Mouse (Mus musculus) heart, embryonic 12.5 days (tissue): ENCODE data around the gene Sap30bp. TPM values are rescaled to one million over a fixed set of nuclear protein-coding genes. Genes with fewer than 3 reads are reported as not detected.

ENCODE experiments used
- ATAC-seq: fragments of 200-750 bp; cut with Nextera tagmentation; 2 replicates; pipeline ENCODE4 v1.8.0; 2017; ENCODE audit warnings: moderate TSS enrichment, moderate library complexity; ENCODE audit not compliant: insufficient number of reproducible peaks, low FRiP score
- H3K27ac ChIP-seq: fragments of 300-500 bp; sonication (generic); 2 replicates; pipeline ENCODE4 v1.5.1; 2016; ENCODE audit warnings: mild to moderate bottlenecking, moderate library complexity; ENCODE audit not compliant: poor library complexity, severe bottlenecking
- H3K27me3 ChIP-seq: fragments of 300-500 bp; sonication (generic); replicated peaks from 2 replicates; pipeline ENCODE4 v1.6.1; 2016; ENCODE audit warnings: mild to moderate bottlenecking, moderate library complexity
- H3K36me3 ChIP-seq: fragments of 300-500 bp; sonication (generic); 2 replicates; pipeline ENCODE4 v1.6.1; 2016; ENCODE audit warnings: mild to moderate bottlenecking, moderate library complexity
- H3K4me1 ChIP-seq: fragments of 300-500 bp; sonication (generic); replicated peaks from 2 replicates; pipeline ENCODE4 v1.6.1; 2016; ENCODE audit warnings: mild to moderate bottlenecking
- H3K4me2 ChIP-seq: fragments of 300-500 bp; sonication (generic); 2 replicates; pipeline ENCODE4 v1.6.1; 2016; ENCODE audit warnings: mild to moderate bottlenecking, moderate library complexity
- H3K4me3 ChIP-seq: fragments of 300-500 bp; sonication (generic); 2 replicates; pipeline ENCODE4 v1.5.1; 2016; ENCODE audit warnings: mild to moderate bottlenecking
- H3K9ac ChIP-seq: fragments of 300-500 bp; sonication (generic); 2 replicates; pipeline ENCODE4 v1.6.1; 2016; ENCODE audit warnings: mild to moderate bottlenecking, moderate library complexity
- H3K9me3 ChIP-seq: fragments of 300-500 bp; sonication (generic); replicated peaks from 2 replicates; pipeline ENCODE4 v1.6.1; 2016; ENCODE audit warnings: mild to moderate bottlenecking, moderate library complexity
- whole genome bisulfite sequencing: fragments of 180-500 bp; shearing (Covaris S2); methylation state at CpG from one replicate; pipeline ENCODE4 v1.1.7; 2016; 5-methylcytosine and 5-hydroxymethylcytosine counted together
- polyA plus RNA-seq: library from polyadenylated mRNA; unstranded; fragments of >200 nt; fragmentation: Nextera tagmentation; extraction: Ambion mirVana; gene quantifications from 2 replicates; pipeline ENCODE4 v1.2.1, GENCODE M21; 2016

Gene Sap30bp
- polyA plus RNA-seq, 1 experiment from 2014 or later: 29.4 TPM

- Histone ChIP-seq H3K9me3 (peaks cover 4% of the 10 kb centered on the region; the same call in 1 of the 2 replicates), H3K36me3 (peaks cover 27% of the 10 kb centered on the region), H3K27ac (peak overlapping the region; percentile 64), H3K9ac (peak overlapping the region; percentile 52), H3K27me3 (peaks cover 12% of the 10 kb centered on the region; the same call in 1 of the 2 replicates), H3K4me3 (peak overlapping the region; percentile 37), H3K4me1 (peaks cover 13% of the 10 kb centered on the region), H3K4me2 (peak overlapping the region; percentile 79)
- no peak for ATAC-seq
- 29% methylated on average over 8 of the region's 8 CpGs for WGBS
These were observed 71.2 kb downstream of the Sap30bp start for GRCm38 (mm10) chr11:116004186-116004823.

- Histone ChIP-seq H3K9ac (peak overlapping the region; percentile 52), H3K27me3 (peaks cover 7% of the 10 kb centered on the region; the same call in 1 of the 2 replicates), H3K4me1 (peaks cover 13% of the 10 kb centered on the region), H3K27ac (peak overlapping the region; percentile 64), H3K4me3 (peak overlapping the region; percentile 37), H3K36me3 (peaks cover 35% of the 10 kb centered on the region), H3K9me3 (peaks cover 4% of the 10 kb centered on the region; the same call in 1 of the 2 replicates), H3K4me2 (peak overlapping the region; percentile 79)
- 5% methylated on average over 54 of the region's 54 CpGs for WGBS
- peak; percentile 74 for ATAC-seq
These were observed 72.0 kb downstream of the Sap30bp start for GRCm38 (mm10) chr11:116004840-116005700.

GRCm38 (mm10) chr11:116005701-116006419 is 72.8 kb downstream of the Sap30bp start:
- WGBS: 68% methylated on average over 9 of the region's 9 CpGs
- H3K4me3 ChIP-seq: 0 out of 2 replicates have a peak overlapping the region, but pooled peaks have one; percentile 37
- H3K9me3 ChIP-seq: peaks cover 4% of the 10 kb centered on the region; the same call in 1 of the 2 replicates
- ATAC-seq: no peak
- H3K9ac ChIP-seq: peak overlapping the region; percentile 52
- no peaks in the 10 kb centered on the region; the same call in 1 of the 2 replicates for H3K27me3 ChIP-seq
- H3K4me1 ChIP-seq: peaks cover 13% of the 10 kb centered on the region
- H3K4me2 ChIP-seq: peak overlapping the region; percentile 79
- peaks cover 39% of the 10 kb centered on the region for H3K36me3 ChIP-seq
- H3K27ac ChIP-seq: peak overlapping the region; percentile 64; the same call in 1 of the 2 replicates

- Histone ChIP-seq H3K27me3 (no peaks in the 10 kb centered on the region), H3K27ac (no peak overlapping the region), H3K4me2 (no peak overlapping the region), H3K9me3 (peaks cover 4% of the 10 kb centered on the region; the same call in 1 of the 2 replicates), H3K4me3 (no peak overlapping the region), H3K9ac (no peak overlapping the region), H3K4me1 (peaks cover 23% of the 10 kb centered on the region), H3K36me3 (peaks cover 39% of the 10 kb centered on the region)
- no peak for ATAC-seq
- WGBS: 88% methylated on average over 28 of the region's 28 CpGs
These were observed 74.2 kb downstream of the Sap30bp start for GRCm38 (mm10) chr11:116007095-116007850.

- H3K27ac ChIP-seq: no peak overlapping the region
- H3K9me3 ChIP-seq: no peaks in the 10 kb centered on the region
- H3K4me2 ChIP-seq: no peak overlapping the region
- 92% methylated on average over 11 of the region's 11 CpGs for WGBS
- H3K4me3 ChIP-seq: no peak overlapping the region
- no peak overlapping the region for H3K9ac ChIP-seq
- H3K4me1 ChIP-seq: peaks cover 28% of the 10 kb centered on the region
- H3K27me3 ChIP-seq: no peaks in the 10 kb centered on the region
- no peak for ATAC-seq
- peaks cover 39% of the 10 kb centered on the region for H3K36me3 ChIP-seq
These were observed 75.3 kb downstream of the Sap30bp start for GRCm38 (mm10) chr11:116008411-116008810.

- H3K9me3 ChIP-seq: no peaks in the 10 kb centered on the region
- H3K27me3 ChIP-seq: no peaks in the 10 kb centered on the region
- H3K9ac ChIP-seq: no peak overlapping the region
- H3K36me3 ChIP-seq: peaks cover 39% of the 10 kb centered on the region
- ATAC-seq: no peak
- no peak overlapping the region for H3K4me3 ChIP-seq
- H3K4me1 ChIP-seq: peaks cover 28% of the 10 kb centered on the region
- H3K27ac ChIP-seq: no peak overlapping the region
- no peak overlapping the region for H3K4me2 ChIP-seq
- WGBS: 92% methylated on average over 13 of the region's 13 CpGs
These were observed 75.8 kb downstream of the Sap30bp start for GRCm38 (mm10) chr11:116008832-116009375.

- H3K9ac ChIP-seq: no peak overlapping the region
- no peak overlapping the region for H3K27ac ChIP-seq
- H3K9me3 ChIP-seq: no peaks in the 10 kb centered on the region
- H3K36me3 ChIP-seq: peaks cover 39% of the 10 kb centered on the region
- WGBS: 90% methylated on average over 11 of the region's 11 CpGs
- no peaks in the 10 kb centered on the region for H3K27me3 ChIP-seq
- no peak overlapping the region for H3K4me3 ChIP-seq
- ATAC-seq: no peak
- H3K4me2 ChIP-seq: no peak overlapping the region
- H3K4me1 ChIP-seq: peaks cover 28% of the 10 kb centered on the region
These were observed 76.6 kb downstream of the Sap30bp start for GRCm38 (mm10) chr11:116009661-116010060.

- no peaks in the 10 kb centered on the region for H3K27me3 ChIP-seq
- H3K4me1 ChIP-seq: peaks cover 25% of the 10 kb centered on the region
- 90% methylated on average over 8 of the region's 8 CpGs for WGBS
- no peak for ATAC-seq
- H3K4me2 ChIP-seq: no peak overlapping the region
- peaks cover 39% of the 10 kb centered on the region for H3K36me3 ChIP-seq
- no peaks in the 10 kb centered on the region for H3K9me3 ChIP-seq
- no peak overlapping the region for H3K27ac ChIP-seq
- H3K4me3 ChIP-seq: no peak overlapping the region
- no peak overlapping the region for H3K9ac ChIP-seq
These were observed 77.1 kb downstream of the Sap30bp start for GRCm38 (mm10) chr11:116010146-116010545.

- Histone ChIP-seq H3K27ac (no peak overlapping the region), H3K27me3 (no peaks in the 10 kb centered on the region), H3K36me3 (peaks cover 39% of the 10 kb centered on the region), H3K4me3 (no peak overlapping the region), H3K9me3 (no peaks in the 10 kb centered on the region), H3K4me2 (no peak overlapping the region), H3K9ac (no peak overlapping the region), H3K4me1 (peaks cover 17% of the 10 kb centered on the region)
- ATAC-seq: no peak
- WGBS: 75% methylated on average over 5 of the region's 5 CpGs
These were observed 77.9 kb downstream of the Sap30bp start for GRCm38 (mm10) chr11:116010948-116011347.
